Mouse (Mus musculus) testis, adult 2 months (tissue): ENCODE data around the gene Psmb9.

Experiments used
- CTCF ChIP-seq: fragments of 200-500 bp; IDR thresholded peaks from 2 replicates; pipeline ENCODE4 v1.5.1; 2012; ENCODE audit warnings: low read depth, mild to moderate bottlenecking, inconsistent platforms, low read length, moderate library complexity; ENCODE audit not compliant: control insufficient read depth, insufficient read depth, insufficient replicate concordance
- POLR2A ChIP-seq: fragments of 200-500 bp; IDR thresholded peaks from 2 replicates; pipeline ENCODE4 v1.6.1; 2012; ENCODE audit warnings: low read depth, mild to moderate bottlenecking, inconsistent platforms, low read length, moderate library complexity; ENCODE audit not compliant: control insufficient read depth

GRCm38 (mm10) chr17:34211746-34212365 lies 24.3 kb upstream of the Psmb9 start:
- TF ChIP-seq CTCF, result no peak
- TF ChIP-seq POLR2A, result no peak
